Mouse (Mus musculus) kidney, adult 2 months (tissue): ENCODE measurements around the gene Lcp1. TPM values are rescaled to one million over a fixed set of nuclear protein-coding genes. Genes with fewer than 3 reads are reported as not detected.
A peak's percentile ranks its signal among the peaks of the same experiment; 100 is the strongest.

Source experiments
- DNase-seq: peaks from one replicate; pipeline ENCODE4 v3.0.0; 2021
- H3K27ac ChIP-seq: fragments of 200-500 bp; 2 replicates; pipeline ENCODE4 v1.5.1; 2012; ENCODE audit warnings: low read depth, low read length, control low read depth, inconsistent platforms; ENCODE audit not compliant: insufficient read depth
- H3K27me3 ChIP-seq: fragments of 200-500 bp; replicated peaks from 2 replicates; pipeline ENCODE4 v1.6.1; 2012; ENCODE audit warnings: mild to moderate bottlenecking, moderate library complexity, low read length, inconsistent platforms; ENCODE audit not compliant: control insufficient read depth, insufficient read depth
- H3K36me3 ChIP-seq: fragments of 200-500 bp; 2 replicates; pipeline ENCODE4 v1.6.1; 2012; ENCODE audit warnings: mild to moderate bottlenecking, moderate library complexity, low read length, inconsistent platforms; ENCODE audit not compliant: control insufficient read depth, insufficient read depth
- H3K4me1 ChIP-seq: fragments of 200-500 bp; 2 replicates; pipeline ENCODE4 v1.6.1; 2011; ENCODE audit warnings: low read length; ENCODE audit not compliant: control insufficient read depth, insufficient read depth
- H3K4me3 ChIP-seq: fragments of 200-500 bp; 2 replicates; pipeline ENCODE4 v1.5.1; 2011; ENCODE audit warnings: mild to moderate bottlenecking, low read depth, low read length, control low read depth; ENCODE audit not compliant: insufficient read depth
- CTCF ChIP-seq: fragments of 200-500 bp; conservative IDR thresholded peaks from 2 replicates; pipeline ENCODE4 v1.5.1; 2011; ENCODE audit warnings: low read depth, mild to moderate bottlenecking, control low read depth, low read length, moderate library complexity, mixed read lengths; ENCODE audit not compliant: insufficient read depth, insufficient read length
- POLR2A ChIP-seq: fragments of 200-500 bp; IDR thresholded peaks from one replicate; pipeline ENCODE4 v1.6.1; 2011; ENCODE audit warnings: low read depth, low read length, control low read depth
- WGBS: fragments of 180-500 bp; shearing (Covaris S2); methylation state at CpG from one replicate; pipeline ENCODE4 v1.1.7; 2018; 5-methylcytosine and 5-hydroxymethylcytosine counted together
- polyA plus RNA-seq: library from polyadenylated mRNA; depleted of rRNA; stranded (reverse); fragments of >200 nt; gene quantifications from 2 replicates; pipeline ENCODE4 v1.2.3, GENCODE M21; 2012

Gene Lcp1
- polyA plus RNA-seq, 1 experiment, result 13.7 TPM

- H3K4me1 ChIP-seq, result no peaks in the 10 kb centered on the region
- H3K27ac ChIP-seq, result no peak overlapping the region
- TF ChIP-seq CTCF (no peak), POLR2A (no peak)
- H3K36me3 ChIP-seq, result no peaks in the 10 kb centered on the region
- WGBS, result 84% methylated on average over 3 of the region's 3 CpGs
- no peaks in the 10 kb centered on the region for H3K27me3 ChIP-seq
- DNase-seq, result no peak
- H3K4me3 ChIP-seq, result no peak overlapping the region
These were observed 46.5 kb downstream of the Lcp1 start for GRCm38 (mm10) chr14:75177400-75177799.

- DNase-seq, result no peak
- Histone ChIP-seq H3K27ac (no peak overlapping the region), H3K27me3 (no peaks in the 10 kb centered on the region), H3K36me3 (no peaks in the 10 kb centered on the region), H3K4me3 (no peak overlapping the region), H3K4me1 (no peaks in the 10 kb centered on the region)
- 81% methylated on average over 14 of the region's 14 CpGs for WGBS
- TF ChIP-seq POLR2A (no peak), CTCF (no peak)
These were observed 47.5 kb downstream of the Lcp1 start for GRCm38 (mm10) chr14:75178384-75178793.

- 64% methylated on average over 10 of the region's 10 CpGs for WGBS
- DNase-seq, result no peak
- TF ChIP-seq POLR2A, result no peak
- TF ChIP-seq CTCF, result no peak
These were observed 47.9 kb downstream of the Lcp1 start for GRCm38 (mm10) chr14:75178801-75179211.

GRCm38 (mm10) chr14:75179255-75179963, 48.5 kb downstream of the Lcp1 start:
- WGBS, result 78% methylated on average over 20 of the region's 20 CpGs
- H3K27ac ChIP-seq, result peak overlapping the region; percentile 55; the same call in 1 of the 2 replicates
- H3K27me3 ChIP-seq, result no peaks in the 10 kb centered on the region
- peak; percentile 35 for DNase-seq
- H3K36me3 ChIP-seq, result no peaks in the 10 kb centered on the region
- no peaks in the 10 kb centered on the region for H3K4me1 ChIP-seq
- H3K4me3 ChIP-seq, result no peak overlapping the region
- TF ChIP-seq CTCF (no peak), POLR2A (no peak)

More at GRCm38 (mm10) chr14:75178801-75179211, 47.9 kb downstream of the Lcp1 start:
- Histone ChIP-seq H3K36me3 (no peaks in the 10 kb centered on the region), H3K27me3 (no peaks in the 10 kb centered on the region), H3K27ac (no peak overlapping the region; the same call in 1 of the 2 replicates), H3K4me1 (no peaks in the 10 kb centered on the region), H3K4me3 (no peak overlapping the region)

- Histone ChIP-seq H3K27me3 (no peaks in the 10 kb centered on the region), H3K36me3 (no peaks in the 10 kb centered on the region), H3K4me1 (no peaks in the 10 kb centered on the region), H3K27ac (no peak overlapping the region), H3K4me3 (no peak overlapping the region)
- TF ChIP-seq CTCF, result no peak
- WGBS, result 81% methylated on average over 8 of the region's 8 CpGs
- DNase-seq, result no peak
These were observed 49.7 kb downstream of the Lcp1 start for GRCm38 (mm10) chr14:75180551-75180978.

- Histone ChIP-seq H3K36me3 (no peaks in the 10 kb centered on the region), H3K27ac (no peak overlapping the region), H3K27me3 (no peaks in the 10 kb centered on the region), H3K4me3 (no peak overlapping the region), H3K4me1 (no peaks in the 10 kb centered on the region)
- TF ChIP-seq CTCF, result no peak
- TF ChIP-seq POLR2A, result no peak
- 72% methylated on average over 9 of the region's 9 CpGs for WGBS
- DNase-seq, result peak; percentile 7
These were observed 50.4 kb downstream of the Lcp1 start for GRCm38 (mm10) chr14:75181062-75181935.

- no peaks in the 10 kb centered on the region for H3K36me3 ChIP-seq
- H3K4me3 ChIP-seq, result no peak overlapping the region
- no peak overlapping the region for H3K27ac ChIP-seq
- 75% methylated on average over 4 of the region's 4 CpGs for WGBS
- no peaks in the 10 kb centered on the region for H3K27me3 ChIP-seq
- TF ChIP-seq POLR2A (no peak), CTCF (no peak)
- no peak for DNase-seq
- H3K4me1 ChIP-seq, result no peaks in the 10 kb centered on the region
These were observed 51.5 kb downstream of the Lcp1 start for GRCm38 (mm10) chr14:75182378-75182777.
